Mouse (Mus musculus): ENCODE data around the gene St13.
A peak's percentile ranks its signal among the peaks of the same experiment; 100 is the strongest.

The St13 gene

DNA sequence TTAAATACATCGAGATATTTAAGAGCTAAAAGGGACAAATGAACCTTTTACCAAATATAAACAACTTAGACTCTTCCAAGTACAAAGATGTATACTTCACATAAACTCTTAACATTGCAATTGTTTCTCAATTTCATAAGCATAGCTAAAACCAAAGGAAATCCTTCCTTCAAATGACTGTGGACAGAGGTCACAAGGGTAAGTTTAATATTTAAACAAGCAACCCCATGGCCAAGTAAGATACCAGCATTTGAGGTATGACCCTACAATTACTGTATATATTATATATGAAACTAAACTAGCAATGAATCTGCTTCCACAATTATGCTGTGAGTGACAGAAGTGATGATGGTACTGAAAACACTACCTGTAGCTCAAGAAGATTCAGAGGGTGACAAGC is 35.6 kb downstream of the St13 start:
- no peak for DNase-seq (ENCODE audit: low spot score)

DNA sequence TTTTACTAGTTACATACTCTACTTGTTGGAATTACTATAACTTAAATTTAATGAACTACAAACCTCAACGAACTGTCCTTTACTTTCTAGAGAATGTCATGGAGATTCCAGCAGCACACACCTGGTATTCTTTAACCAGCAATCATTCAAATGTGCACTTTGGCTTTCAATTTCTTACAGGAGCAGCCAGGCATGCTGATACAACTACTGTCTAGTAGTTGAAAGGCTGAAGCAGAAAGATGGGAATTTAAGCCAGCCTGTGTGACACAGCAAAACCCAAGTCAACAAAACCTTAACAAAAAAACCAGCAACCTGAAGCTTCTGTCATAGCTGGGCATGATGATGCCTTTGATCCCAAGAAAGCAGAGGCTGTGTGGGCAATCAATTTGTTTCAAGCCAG is 37.4 kb downstream of the St13 start:
- DNase-seq (ENCODE audit: low spot score) = no peak

DNA sequence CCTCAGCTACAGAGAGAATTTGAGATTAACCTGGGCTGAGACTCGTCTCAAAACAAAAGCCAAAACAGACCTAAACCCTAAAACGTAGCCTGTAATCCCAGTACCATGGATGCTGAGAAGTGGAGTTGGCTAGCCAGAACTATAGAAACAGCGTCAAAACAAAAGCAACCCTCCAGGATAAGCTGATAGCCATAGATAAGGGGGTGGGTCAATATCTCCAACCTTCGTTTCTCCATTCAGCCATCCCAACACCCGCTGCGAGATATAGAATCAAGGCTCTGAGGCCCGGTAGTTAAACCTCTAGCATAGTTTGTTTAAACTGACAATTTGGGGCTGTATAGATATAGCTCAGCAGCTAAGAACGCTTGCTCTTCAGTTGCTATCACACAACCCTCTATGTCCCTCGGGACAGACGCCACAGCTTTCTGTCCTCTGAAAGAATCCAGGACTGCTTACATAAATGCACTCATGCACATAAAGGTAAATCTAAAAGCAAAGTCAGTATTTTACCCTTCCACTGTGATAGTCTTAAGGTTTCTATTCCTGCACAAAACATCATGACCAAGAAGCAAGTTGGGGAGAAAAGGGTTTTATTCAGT is 38.4 kb downstream of the St13 start:
- no peak for DNase-seq (ENCODE audit: low spot score)

DNA sequence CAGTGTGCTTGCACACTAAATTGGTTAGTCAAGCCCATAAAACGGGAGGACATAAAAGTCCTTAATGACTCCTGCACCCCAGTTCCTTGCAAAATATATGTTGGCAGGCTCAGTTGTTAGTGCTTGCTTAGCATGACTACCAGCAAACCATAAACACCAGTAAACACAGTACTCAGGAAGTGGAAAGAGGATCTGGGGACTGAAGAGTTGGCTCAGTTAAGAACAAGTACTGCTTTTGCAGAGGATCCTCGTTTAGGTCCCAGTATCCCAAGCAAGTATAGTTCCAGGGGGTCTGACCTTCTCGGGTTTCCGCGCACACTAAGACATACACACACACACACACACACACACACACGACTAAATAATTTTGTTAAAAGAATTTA is 38.9 kb downstream of the St13 start:
- DNase-seq (ENCODE audit: low spot score) = peak; percentile 18

DNA sequence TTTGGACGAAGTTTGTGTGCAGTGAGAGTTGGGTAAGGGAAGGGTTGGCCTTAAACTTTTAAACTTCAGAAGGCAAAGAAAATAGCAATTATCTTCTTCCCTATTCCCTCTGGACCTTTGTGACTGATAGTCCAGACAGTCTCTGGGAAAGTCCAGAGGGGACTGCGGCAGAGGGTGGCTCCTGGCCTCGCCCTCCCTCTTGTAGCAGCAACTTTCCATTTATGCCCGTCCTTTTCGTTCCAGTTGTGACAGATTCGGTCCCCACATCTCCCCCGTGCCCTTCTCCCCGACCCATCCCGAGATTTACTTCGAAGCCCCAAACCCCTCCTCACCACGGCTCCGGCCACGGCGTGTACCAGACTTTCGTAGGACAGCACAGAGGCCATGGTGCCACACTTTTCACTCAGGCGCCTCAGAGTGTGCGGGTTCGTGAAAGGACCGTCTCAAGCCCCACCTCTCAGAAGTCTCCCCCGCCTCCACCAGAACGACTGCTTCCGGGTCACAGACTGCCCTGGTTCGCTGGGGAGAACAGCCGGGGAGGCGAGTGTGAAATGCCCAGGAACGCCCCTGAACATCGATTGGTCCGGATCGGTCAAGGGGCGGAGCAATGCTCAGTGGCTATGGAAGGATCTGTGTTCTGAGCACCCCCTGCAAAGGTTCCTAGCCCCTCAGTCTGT is 39.4 kb downstream of the St13 start, which contains the start of gene Slc25a17:
Gene Slc25a17 (minus strand): TSS at position 468 of the 677 bp plus-strand sequence.
- DNase-seq (ENCODE audit: low spot score) = peak; percentile 98

DNA sequence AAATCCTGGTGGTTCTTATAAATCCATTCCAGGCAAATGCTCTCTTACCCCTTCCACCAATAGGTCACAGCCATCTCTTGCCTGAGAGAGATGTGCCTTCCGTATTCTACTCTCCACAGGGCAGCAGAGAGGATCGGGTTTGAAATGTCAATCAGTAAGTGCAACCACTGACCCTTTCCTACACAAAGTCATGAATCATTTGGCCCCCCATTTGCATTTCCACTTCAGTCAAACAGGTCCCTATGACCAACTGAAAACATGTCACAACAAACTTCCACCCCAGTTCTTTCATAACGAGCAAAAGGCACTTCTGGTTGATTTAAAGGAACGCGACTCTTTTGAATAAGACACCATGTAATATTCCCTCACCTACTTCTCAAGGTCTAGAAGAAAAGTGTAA is 40.5 kb downstream of the St13 start:
- no peak for DNase-seq (ENCODE audit: low spot score)

DNA sequence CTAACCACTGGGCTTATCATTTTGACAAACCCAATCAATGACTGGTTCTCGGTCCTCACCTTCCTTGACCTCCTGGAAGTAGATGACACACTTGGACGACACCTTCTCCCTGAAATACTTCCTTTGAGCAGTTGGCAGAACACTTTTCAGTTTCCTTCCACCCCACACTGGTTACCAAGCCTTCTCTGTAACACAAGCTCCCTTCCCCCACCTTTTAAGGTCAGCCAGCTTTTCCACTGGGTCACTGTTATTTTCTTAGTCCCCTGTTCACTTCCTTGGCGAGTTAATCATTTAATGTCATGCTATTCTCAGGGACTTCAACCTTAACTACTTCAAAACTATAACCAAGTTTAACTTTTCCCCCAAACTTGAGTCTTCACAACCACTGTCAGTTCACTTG is 40.9 kb downstream of the St13 start:
- DNase-seq (ENCODE audit: low spot score) = no peak

DNA sequence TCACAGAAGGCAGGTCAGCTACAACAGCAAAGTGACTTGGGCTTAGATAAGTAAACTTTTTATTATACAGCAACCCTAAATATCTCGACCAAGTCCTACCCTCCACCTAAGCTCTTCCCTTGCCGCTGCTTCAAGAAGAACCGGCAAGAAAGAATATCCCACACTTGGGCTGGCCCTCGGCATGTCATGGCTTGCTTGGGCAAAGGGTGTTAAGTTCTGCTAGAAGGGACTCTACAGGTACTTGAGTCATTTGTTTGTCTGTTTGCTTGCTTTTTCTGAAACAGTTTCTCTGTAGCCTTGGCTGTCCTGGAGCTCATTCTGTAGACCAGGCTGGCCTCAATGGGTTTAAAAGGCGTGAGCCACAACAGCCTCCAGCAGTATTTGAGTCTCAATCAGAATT is 42.9 kb downstream of the St13 start:
- DNase-seq (ENCODE audit: low spot score) = no peak

DNA sequence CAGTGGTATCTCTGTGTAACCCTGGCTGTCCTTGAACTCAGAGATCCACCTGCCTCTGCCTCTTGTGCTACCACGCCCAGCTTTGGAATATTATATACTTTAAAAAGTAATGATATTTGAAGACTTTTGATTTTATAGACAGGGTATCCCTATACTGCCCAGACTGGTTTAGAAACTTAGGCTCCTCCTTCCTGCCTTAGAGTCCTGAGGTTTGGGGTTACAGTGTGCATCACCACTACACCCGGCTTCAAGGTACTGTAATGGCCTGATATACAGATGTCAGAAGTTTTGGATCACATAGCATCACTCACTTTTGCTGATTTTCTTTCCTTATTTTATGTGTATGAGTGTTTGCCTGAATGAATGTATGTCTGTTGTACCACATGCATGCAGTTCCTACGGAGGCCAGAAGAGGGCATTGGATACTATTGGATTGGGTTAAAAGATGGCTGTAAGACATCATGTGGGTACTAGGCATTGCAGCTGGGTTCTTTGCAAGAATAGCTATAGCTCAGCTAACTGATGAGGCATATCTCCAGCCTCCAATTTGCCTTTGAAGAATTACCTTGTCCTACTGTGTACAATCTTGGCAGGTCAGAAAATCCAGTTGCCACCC is 44.6 kb downstream of the St13 start:
- DNase-seq (ENCODE audit: low spot score) = peak; percentile 32

DNA sequence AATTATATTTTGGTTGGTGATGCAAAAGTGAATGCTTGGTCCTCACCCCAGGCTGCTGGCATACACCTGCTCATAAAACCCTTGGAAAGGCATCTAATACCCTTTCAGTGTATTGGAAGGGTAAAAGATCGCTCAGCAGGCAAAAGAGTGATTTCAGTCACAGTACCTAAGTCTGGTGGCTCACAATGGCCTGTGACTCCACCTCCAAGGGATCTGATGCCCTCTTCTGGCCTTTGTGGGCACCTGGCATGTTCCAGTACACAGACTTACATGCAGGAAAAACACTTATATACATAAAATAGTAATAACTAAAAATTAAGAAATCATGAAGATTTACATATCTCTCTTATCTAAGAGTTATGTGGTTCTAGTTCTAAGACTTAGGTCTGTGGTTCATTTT is 47.2 kb downstream of the St13 start:
- no peak for DNase-seq (ENCODE audit: low spot score)

DNA sequence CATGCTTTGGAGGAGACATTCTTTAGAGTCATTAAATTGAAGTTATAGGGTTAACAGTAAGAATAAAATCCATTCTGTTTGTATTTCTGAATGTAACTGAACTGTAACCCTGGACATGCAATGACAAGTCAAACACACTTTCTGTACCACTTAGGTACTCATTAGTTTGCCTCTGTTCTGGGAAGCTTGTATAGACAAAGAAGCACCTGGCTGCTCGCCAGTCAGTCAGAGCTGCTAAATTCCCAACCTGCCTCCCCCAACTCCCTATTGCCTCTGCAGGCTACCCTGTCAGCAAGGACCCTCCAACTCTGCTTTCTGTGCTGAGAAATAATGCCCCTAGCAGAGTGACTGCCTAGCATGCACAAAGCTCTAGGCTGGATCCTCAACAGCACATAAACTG is 49.5 kb downstream of the St13 start:
- DNase-seq (ENCODE audit: low spot score) = no peak

DNA sequence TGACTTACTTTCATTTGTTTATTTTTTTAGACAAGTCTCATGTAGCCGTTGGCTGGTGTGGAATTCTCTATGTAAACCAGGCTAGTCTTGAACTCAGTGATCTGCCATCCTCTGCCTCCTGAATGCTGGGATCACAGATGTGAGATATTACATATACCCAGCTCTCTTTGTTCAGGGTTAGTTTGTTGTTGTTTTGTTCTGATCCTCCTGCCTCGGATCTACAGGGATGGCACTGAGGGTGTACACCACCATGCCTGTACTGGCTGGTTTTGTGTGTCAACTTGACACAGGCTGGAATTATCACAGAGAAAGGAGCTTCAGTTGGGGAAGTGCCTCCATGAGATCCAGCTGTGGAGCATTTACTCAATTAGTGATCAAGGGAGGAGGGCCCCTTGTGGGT is 51.5 kb downstream of the St13 start:
- DNase-seq (ENCODE audit: low spot score) = no peak

DNA sequence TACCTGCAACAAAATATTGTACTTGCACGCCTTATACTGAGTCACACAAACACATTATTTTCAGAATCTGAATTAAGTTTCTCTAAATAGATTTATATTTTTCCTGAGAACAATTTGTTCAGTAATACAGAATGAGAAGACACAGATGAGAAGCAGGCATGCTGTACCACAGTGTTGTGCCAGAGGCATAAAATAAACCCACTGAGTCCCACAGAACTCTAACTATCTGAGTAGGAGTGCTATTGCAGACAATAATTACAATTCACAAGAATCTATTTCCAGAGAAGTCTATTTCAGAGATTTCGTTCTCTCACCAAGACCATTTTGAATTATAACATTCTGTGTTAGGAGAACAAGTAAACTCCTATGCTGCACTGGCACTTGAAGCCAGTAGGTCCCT is 52.4 kb downstream of the St13 start:
- DNase-seq (ENCODE audit: low spot score) = no peak

DNA sequence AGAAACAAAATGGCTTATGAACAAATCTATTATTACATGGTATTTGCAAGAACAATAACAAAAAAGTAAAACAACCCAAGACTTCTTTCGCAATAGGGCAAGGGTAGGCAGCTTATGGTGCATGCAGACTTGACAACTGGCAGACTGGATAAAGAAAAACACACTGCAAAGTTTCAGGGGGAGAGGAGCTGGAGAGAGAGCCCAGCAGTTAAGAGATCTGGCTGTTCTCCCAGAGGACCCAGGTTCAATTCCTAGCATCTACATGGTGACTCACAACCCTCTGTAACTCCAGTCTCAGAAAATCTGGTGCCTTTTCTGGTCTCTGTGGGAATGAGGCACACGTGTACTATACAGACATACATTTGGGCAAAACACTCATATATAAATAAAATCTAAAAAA is 58.5 kb downstream of the St13 start:
- no peak for DNase-seq (ENCODE audit: low spot score)

DNA sequence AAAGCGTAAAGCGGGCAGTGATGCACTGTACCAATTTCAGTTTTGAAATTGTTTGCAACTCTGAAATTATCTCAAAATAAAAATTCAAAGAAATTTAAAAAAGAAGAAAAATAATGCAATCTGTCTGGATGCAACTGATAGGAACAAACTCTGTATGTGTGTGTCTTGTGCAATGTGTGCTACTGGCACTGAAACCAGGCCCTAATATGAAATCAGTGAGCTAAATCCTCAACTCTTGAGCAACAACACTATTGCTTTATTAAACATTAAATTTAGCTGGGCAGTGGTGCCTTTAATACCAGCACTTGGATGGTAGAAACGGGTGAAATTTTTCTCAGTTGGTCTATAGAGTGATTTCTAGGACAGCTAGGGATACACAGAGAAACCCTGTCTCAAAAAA is 60.7 kb downstream of the St13 start:
- DNase-seq (ENCODE audit: low spot score) = no peak

DNA sequence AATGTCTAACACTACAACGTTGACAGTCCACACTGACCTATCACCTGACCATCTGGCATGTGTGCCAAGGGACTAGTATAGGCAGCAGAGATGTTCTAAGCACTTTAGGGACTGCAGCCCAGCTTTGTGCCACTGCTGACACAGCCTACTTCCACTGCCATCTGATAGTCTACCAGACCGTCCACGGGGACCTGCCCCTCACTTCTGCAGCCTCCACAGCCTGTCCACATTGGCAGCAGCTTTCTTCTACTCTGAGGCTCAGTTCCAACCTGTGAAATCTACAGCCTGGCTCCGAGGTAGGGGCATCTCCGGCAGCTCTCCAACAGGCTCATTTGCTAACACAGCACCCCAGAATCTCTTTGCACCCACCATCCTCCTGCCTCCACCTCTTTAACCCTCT is 63.4 kb downstream of the St13 start:
- no peak for DNase-seq (ENCODE audit: low spot score)

DNA sequence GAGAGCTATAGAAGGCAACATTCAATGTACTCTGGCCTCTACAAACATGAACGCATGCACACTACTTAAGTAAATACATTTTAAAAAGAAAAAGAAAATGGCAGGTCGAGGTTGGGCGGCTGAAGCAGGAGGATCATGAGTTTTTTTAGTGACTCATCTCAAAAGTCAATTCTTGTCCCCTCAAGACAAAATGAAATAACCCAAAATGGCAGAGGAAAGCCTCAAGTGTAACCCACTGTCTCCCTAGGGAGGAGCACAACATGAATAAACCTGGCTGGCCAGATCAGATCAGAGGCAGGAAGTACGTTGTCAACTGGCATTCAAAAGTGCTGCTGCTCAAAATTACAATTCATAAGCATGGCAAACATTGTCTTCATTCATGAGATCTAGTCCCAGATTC is 67.4 kb downstream of the St13 start:
- no peak for DNase-seq (ENCODE audit: low spot score)

DNA sequence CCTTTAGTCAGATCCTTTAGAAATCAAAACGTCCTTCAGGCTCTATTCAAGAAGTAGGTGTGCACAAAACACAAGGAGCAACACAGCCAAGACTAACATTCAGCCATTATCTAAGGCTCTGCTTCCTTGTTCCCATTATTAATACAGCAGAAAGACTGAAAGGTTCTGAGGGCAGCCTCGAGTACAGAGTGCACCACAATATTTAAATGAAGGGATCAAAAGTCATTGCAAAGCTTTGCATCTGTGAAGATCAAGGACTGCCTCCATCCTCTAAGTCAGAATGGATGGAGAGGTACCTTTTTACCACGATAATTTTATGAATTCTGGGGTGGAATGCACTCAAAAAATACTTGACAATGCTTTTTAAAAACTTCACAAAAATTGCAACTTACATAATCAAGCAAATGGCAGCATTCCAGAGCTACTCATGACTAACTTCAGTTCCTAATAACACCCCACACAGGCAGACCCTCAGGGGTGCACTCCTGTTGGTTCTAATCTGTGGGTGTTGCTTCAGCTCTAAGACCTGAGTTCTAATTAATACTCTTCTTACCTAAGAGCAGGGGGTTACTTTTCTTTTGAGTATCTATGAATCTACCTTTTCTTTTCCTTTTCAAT is 69.0 kb downstream of the St13 start:
- no peak for DNase-seq (ENCODE audit: low spot score)

DNA sequence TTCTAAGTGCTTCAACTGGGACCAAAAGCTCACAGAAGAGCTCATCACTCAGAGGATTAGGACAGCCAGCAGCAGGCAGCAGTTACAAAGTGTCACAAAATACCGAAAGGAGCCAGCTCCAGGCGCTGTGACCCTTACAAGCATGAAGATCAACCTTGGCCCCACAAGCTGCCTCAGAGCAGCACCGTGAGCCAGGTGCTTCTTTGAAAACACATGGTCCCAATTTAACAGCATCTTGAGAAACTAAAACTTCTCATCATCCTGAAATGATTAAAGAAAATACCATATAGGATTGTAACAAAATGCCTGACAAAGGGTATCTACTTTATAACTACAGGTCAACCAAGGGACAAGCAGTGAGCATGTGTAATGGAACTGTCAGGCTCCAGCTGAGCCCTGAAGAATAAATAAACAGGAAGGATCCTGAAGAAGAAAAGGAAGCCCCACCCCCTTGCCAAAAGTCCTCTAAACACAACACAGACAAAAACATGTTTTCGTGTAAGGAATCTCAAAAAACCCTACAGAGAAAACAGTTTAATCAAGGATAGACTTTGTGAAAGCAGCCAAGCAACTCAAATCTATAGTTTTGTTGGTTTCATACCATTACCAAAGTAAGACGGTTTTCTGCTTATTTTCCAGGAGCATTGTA is 70.0 kb downstream of the St13 start:
- DNase-seq (ENCODE audit: low spot score) = peak; percentile 67

DNA sequence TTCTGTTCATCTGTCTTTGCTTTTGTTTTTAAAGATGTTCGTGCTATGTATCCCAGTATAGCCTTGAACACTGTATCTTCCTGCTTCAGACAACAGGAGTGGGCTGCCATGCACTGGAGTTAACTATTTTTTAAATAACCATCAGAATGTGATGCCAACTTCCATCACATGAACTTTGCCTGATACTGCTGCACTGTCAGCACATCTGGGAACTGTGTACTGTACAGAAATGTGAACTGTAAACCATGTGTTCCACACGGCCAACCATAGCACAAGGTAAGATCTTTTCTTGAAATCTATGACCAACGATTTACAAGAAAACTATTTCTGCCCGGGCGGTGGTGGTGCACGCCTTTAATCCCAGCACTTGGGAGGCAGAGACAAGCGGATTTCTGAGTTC is 72.4 kb downstream of the St13 start:
- DNase-seq (ENCODE audit: low spot score) = no peak

DNA sequence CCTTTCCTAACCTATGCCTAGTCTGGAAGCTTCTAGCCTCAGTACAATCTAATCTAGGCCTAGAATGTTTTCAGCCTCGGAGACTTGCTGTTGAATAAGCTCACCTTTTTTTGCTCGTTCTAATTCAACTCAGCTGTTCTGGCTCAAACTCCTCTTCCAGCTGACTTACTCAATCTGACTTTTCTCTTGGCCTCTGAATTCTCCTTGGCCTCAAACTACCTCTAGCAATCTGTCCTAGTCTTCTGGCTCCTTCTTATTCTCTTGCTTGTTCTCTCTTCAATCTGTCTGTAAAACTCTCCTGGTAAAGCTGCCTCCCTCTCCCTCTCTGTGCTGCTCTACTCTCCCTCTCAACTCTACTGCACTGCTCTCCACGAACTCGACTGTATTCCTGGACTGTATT is 74.9 kb downstream of the St13 start:
- DNase-seq (ENCODE audit: low spot score) = no peak

DNA sequence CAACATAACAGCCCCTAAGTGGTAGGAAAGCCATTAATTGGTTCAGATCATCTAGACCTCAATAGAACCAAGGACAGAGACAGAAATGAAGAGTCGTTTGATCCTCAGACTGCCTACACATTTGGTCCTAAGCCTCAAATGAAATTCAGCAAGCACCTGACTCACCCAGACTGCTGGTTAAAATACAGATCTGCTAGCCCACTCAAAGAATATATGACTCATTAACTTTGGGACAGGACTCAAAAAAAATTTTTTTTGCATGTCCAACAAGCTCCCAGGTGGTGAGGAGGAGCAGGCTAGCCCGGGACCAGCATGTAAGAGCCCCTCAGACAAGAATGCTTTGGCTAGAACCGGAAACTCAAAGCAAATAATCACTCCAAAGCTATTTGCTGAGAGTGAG is 79.7 kb downstream of the St13 start:
- DNase-seq (ENCODE audit: low spot score) = no peak

DNA sequence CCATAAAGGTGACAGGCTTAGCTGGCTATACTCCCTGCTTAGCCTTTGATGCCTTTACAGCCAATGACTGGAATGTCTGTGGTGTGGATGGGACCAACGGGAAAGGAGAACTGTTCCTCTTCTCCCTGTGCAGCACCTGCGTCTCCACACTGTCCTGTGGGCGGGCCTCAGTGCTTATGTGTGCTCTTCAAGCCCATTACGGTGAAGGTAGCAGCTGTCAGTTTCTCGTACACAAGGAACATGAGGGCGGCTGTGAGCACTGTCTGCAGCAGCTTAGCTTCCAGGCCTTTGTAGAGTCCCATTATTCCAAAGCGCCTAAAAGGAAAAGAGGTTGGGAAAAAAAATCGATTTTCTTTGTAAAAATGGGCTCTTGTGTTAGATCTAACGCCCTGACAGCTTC is 80.4 kb downstream of the St13 start:
- no peak for DNase-seq (ENCODE audit: low spot score)
